Mouse (Mus musculus): ENCODE data around the gene Plekha5. TPM values are rescaled to one million over a fixed set of nuclear protein-coding genes. Genes with fewer than 3 reads are reported as not detected.

Plekha5 gene
- polyA plus RNA-seq, 1 experiment from 2014 or later = 5.2 TPM

DNA sequence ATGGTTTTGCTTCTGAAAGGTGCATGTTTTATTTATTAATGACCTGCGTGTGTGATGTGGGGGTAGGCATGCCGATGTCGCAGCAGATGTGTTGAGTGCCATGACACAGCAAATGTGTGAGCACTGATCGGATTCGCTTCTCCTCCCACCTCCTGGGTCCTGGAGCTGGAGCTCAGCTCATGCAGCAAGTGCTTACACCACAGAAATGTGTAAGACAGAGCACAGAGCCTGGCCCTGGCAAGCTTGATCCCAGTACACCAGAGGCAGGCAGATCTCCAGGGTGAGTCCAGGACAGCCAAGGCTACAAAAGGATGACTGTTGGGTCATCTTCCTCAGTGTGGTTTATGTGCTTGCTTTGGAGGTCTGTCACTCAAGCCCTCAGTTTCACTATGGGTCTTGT lies 109.8 kb downstream of the Plekha5 start:
- ATAC-seq = no peak

GRCm38 (mm10) chr6:140535504-140535903 lies 111.7 kb downstream of the Plekha5 start:
- Histone ChIP-seq H3K4me2 (ENCODE audit: low read depth, low read length) (no peak overlapping the region), H3K4me1 (ENCODE audit: insufficient read depth) (no peaks in the 10 kb centered on the region), H3K36me3 (replicated peaks; ENCODE audit: insufficient read depth, low read length) (peaks cover 6% of the 10 kb centered on the region), H3K27ac (ENCODE audit: low read depth) (no peak overlapping the region), H3K27me3 (ENCODE audit: insufficient read depth, low read length) (no peaks in the 10 kb centered on the region), H3K4me3 (ENCODE audit: low read depth, low read length) (no peak overlapping the region), H3K9me3 (ENCODE audit: low read length) (no peaks in the 10 kb centered on the region), H3K9ac (replicated peaks) (no peak overlapping the region)
- 76% methylated on average over 8 of the region's 8 CpGs for WGBS (ENCODE audit: insufficient replicate concordance)
- TF ChIP-seq CTCF (IDR thresholded peaks at IDR 0.05; ENCODE audit: low read depth) (no peak), EP300 (IDR thresholded peaks at IDR 0.05; ENCODE audit: low read depth) (no peak)
- ATAC-seq (no peak), DNase-seq (no peak)

More for the DNA sequence above, 109.8 kb downstream of the Plekha5 start:
- H3K4me1 ChIP-seq (ENCODE audit: insufficient read depth) = no peaks in the 10 kb centered on the region
- no peak overlapping the region for H3K27ac ChIP-seq (ENCODE audit: low read depth)
- no peak overlapping the region for H3K4me3 ChIP-seq (ENCODE audit: low read depth, low read length)
- TF ChIP-seq CTCF (IDR thresholded peaks at IDR 0.05; ENCODE audit: low read depth) = no peak
- TF ChIP-seq EP300 (IDR thresholded peaks at IDR 0.05; ENCODE audit: low read depth) = no peak
- no peaks in the 10 kb centered on the region for H3K9me3 ChIP-seq (ENCODE audit: low read length)
- H3K4me2 ChIP-seq (ENCODE audit: low read depth, low read length) = no peak overlapping the region
- H3K9ac ChIP-seq (replicated peaks) = no peak overlapping the region
- 79% methylated on average over 5 of the region's 5 CpGs for WGBS (ENCODE audit: insufficient replicate concordance)
- H3K36me3 ChIP-seq (replicated peaks; ENCODE audit: insufficient read depth, low read length) = peaks cover 6% of the 10 kb centered on the region
- no peaks in the 10 kb centered on the region for H3K27me3 ChIP-seq (ENCODE audit: insufficient read depth, low read length)
- DNase-seq = no peak

DNA sequence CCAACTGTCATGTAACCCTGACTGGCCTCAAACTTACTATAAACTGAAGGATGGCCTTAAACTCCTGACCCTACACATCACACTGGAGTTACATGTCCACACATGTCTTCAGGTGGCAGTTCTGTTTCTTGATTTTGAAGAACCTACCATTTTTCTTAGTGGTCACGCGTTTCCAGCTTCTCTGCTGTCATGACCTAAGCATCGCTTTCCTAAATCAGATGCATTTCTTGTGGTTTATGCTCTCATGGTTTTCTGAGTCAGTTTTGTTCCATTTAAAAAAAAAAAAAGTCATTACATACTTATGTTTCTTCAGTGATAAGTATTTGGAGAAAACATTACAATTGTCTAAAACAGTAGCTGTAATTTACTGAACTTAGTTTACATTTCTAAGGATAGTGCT lies 118.1 kb downstream of the Plekha5 start:
- 72% methylated on average over 3 of the region's 3 CpGs for WGBS (ENCODE audit: insufficient replicate concordance)
- TF ChIP-seq EP300 (IDR thresholded peaks at IDR 0.05; ENCODE audit: low read depth) = no peak
- TF ChIP-seq CTCF (IDR thresholded peaks at IDR 0.05; ENCODE audit: low read depth) = no peak
- ATAC-seq = no peak

GRCm38 (mm10) chr6:140543005-140543794 lies 119.3 kb downstream of the Plekha5 start:
- WGBS (ENCODE audit: insufficient replicate concordance) = 69% methylated on average over 11 of the region's 11 CpGs
- TF ChIP-seq CTCF (IDR thresholded peaks at IDR 0.05; ENCODE audit: low read depth) = no peak
- no peak for TF ChIP-seq EP300 (IDR thresholded peaks at IDR 0.05; ENCODE audit: low read depth)
- no peak for ATAC-seq
- H3K27ac ChIP-seq (ENCODE audit: low read depth) = no peak overlapping the region
- H3K27me3 ChIP-seq (ENCODE audit: insufficient read depth, low read length) = no peaks in the 10 kb centered on the region
- H3K9me3 ChIP-seq (ENCODE audit: low read length) = no peaks in the 10 kb centered on the region
- no peak for DNase-seq
- H3K4me1 ChIP-seq (ENCODE audit: insufficient read depth) = peaks cover 7% of the 10 kb centered on the region; the same call in 1 of the 2 replicates
- no peak overlapping the region for H3K9ac ChIP-seq (replicated peaks)
- H3K36me3 ChIP-seq (replicated peaks; ENCODE audit: insufficient read depth, low read length) = peaks cover 8% of the 10 kb centered on the region; the same call in 1 of the 2 replicates
- no peak overlapping the region for H3K4me2 ChIP-seq (ENCODE audit: low read depth, low read length)
- no peak overlapping the region for H3K4me3 ChIP-seq (ENCODE audit: low read depth, low read length)

More for the DNA sequence above, 118.1 kb downstream of the Plekha5 start:
- Histone ChIP-seq H3K9me3 (ENCODE audit: low read length) (no peaks in the 10 kb centered on the region), H3K9ac (replicated peaks) (no peak overlapping the region), H3K36me3 (replicated peaks; ENCODE audit: insufficient read depth, low read length) (peaks cover 8% of the 10 kb centered on the region), H3K4me3 (ENCODE audit: low read depth, low read length) (no peak overlapping the region), H3K4me1 (ENCODE audit: insufficient read depth) (peaks cover 7% of the 10 kb centered on the region; the same call in 1 of the 2 replicates), H3K4me2 (ENCODE audit: low read depth, low read length) (no peak overlapping the region), H3K27ac (ENCODE audit: low read depth) (no peak overlapping the region), H3K27me3 (ENCODE audit: insufficient read depth, low read length) (no peaks in the 10 kb centered on the region)
- DNase-seq = no peak

DNA sequence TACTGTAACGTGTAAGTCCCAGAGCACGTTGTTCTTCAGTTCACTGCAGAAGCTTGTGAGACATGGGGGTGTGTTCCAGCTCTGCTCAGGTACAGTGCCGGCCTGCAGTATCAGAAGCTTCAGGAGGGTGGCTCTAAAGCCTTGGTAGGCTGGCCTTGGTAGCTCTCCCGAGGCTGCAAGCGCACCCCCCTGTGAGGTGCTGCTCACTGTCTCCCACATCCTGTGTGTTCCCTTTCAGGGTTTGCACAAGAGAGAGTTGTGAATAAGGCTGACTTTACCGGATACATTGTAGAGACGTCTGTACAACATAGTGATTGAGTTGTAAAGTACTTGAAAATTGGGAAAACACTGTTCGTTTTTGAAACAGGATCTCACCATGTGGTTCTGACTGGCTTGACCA lies 122.2 kb downstream of the Plekha5 start:
- 62% methylated on average over 8 of the region's 8 CpGs for whole genome bisulfite sequencing (ENCODE audit: insufficient replicate concordance)
- H3K36me3 ChIP-seq (replicated peaks; ENCODE audit: insufficient read depth, low read length) = peaks cover 11% of the 10 kb centered on the region
- no peak for DNase-seq
- no peak overlapping the region for H3K4me3 ChIP-seq (ENCODE audit: low read depth, low read length)
- no peak for ATAC-seq
- H3K27me3 ChIP-seq (ENCODE audit: insufficient read depth, low read length) = no peaks in the 10 kb centered on the region
- peaks cover 7% of the 10 kb centered on the region; the same call in 1 of the 2 replicates for H3K4me1 ChIP-seq (ENCODE audit: insufficient read depth)
- H3K9me3 ChIP-seq (ENCODE audit: low read length) = no peaks in the 10 kb centered on the region
- TF ChIP-seq CTCF (IDR thresholded peaks at IDR 0.05; ENCODE audit: low read depth) = no peak
- TF ChIP-seq EP300 (IDR thresholded peaks at IDR 0.05; ENCODE audit: low read depth) = no peak
- H3K27ac ChIP-seq (ENCODE audit: low read depth) = peak overlapping the region; percentile 86
- no peak overlapping the region for H3K9ac ChIP-seq (replicated peaks)
- H3K4me2 ChIP-seq (ENCODE audit: low read depth, low read length) = peak overlapping the region; percentile 13; the same call in 1 of the 2 replicates

DNA sequence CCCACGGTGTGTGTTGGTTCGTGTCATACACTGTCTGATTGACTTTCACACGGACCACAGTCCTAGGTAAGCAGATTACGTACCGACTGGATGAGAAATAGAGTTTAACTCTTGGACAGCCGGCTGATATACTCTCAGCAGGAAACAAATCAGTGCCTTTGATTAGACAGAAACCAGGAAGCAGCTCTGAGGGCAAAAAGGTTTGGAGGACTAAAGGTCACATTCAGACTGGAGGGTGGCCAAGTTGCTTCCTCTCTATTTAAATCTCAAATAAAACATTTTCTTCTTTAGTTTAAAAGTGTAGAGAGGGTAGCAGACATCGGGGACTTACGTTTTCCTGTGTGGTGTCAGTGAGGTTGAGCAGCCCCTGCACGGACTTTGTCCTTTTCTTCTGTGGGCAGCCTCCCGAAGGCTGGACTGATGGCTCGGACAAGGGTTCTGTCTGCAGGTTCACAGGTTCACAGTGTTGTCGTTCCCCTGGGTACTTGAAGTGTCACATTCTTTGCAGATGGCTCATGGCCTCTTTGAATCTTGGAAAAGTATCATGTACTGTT lies 122.9 kb downstream of the Plekha5 start:
- WGBS (ENCODE audit: insufficient replicate concordance) = 43% methylated on average over 12 of the region's 12 CpGs
- TF ChIP-seq EP300 (IDR thresholded peaks at IDR 0.05; ENCODE audit: low read depth) (no peak), CTCF (IDR thresholded peaks at IDR 0.05; ENCODE audit: low read depth) (no peak)
- H3K4me3 ChIP-seq (ENCODE audit: low read depth, low read length) = no peak overlapping the region
- peak overlapping the region; percentile 86 for H3K27ac ChIP-seq (ENCODE audit: low read depth)
- no peaks in the 10 kb centered on the region for H3K9me3 ChIP-seq (ENCODE audit: low read length)
- peak overlapping the region; percentile 13; the same call in 1 of the 2 replicates for H3K4me2 ChIP-seq (ENCODE audit: low read depth, low read length)
- ATAC-seq = peak; percentile 69
- DNase-seq = peak; percentile 21
- H3K27me3 ChIP-seq (ENCODE audit: insufficient read depth, low read length) = no peaks in the 10 kb centered on the region
- no peak overlapping the region for H3K9ac ChIP-seq (replicated peaks)
- peaks cover 11% of the 10 kb centered on the region for H3K36me3 ChIP-seq (replicated peaks; ENCODE audit: insufficient read depth, low read length)
- peaks cover 7% of the 10 kb centered on the region; the same call in 1 of the 2 replicates for H3K4me1 ChIP-seq (ENCODE audit: insufficient read depth)

All from liver, postnatal 0 days (tissue).